Mouse (Mus musculus) hematopoietic stem cell, adult 5-6 weeks (primary cell): ENCODE results near the gene Fam213b. TPM values are rescaled to one million over a fixed set of nuclear protein-coding genes. Genes with fewer than 3 reads are reported as not detected.

Experiments used
- ATAC-seq, 2 experiments: fragments of 125-278 bp in 1 of 2; replicated peaks in 1 of 2; 2 replicates each; pipeline ENCODE4 v1.8.0; 2016 to 2017; ENCODE audit warnings: inconsistent platforms in 2 of 2, mild to moderate bottlenecking in 2 of 2, moderate number of reproducible peaks in 2 of 2, low read depth in 1 of 2, moderate TSS enrichment in 1 of 2; ENCODE audit not compliant: low FRiP score in 2 of 2, poor library complexity in 2 of 2, severe bottlenecking in 2 of 2, insufficient read depth in 1 of 2, low TSS enrichment in 1 of 2
- total RNA-seq: library from RNA; stranded (forward); fragments of 172-1452, 232-1000 nt; gene quantifications from 2 replicates; pipeline ENCODE4 v1.2.3, GENCODE M21; 2017

Fam213b gene
- total RNA-seq, 1 experiment from 2014 or later = 2.0 TPM

GRCm38 (mm10) chr4:154927899-154928337 lies 29.0 kb upstream of the Fam213b start:
- peak; percentile 54 to 68 for ATAC-seq

GRCm38 (mm10) chr4:154926969-154927898 lies 28.3 kb upstream of the Fam213b start:
- peak; percentile 14 to 18; a peak in 1 of 4 replicates for ATAC-seq

- ATAC-seq = no peak
Measured at GRCm38 (mm10) chr4:154925413-154925812, 26.5 kb upstream of the Fam213b start.

- ATAC-seq = no peak
Measured at GRCm38 (mm10) chr4:154922931-154923330, 24.0 kb upstream of the Fam213b start.

- no peak for ATAC-seq
Measured at GRCm38 (mm10) chr4:154922291-154922690, 23.4 kb upstream of the Fam213b start.

- ATAC-seq = no peak
Measured at GRCm38 (mm10) chr4:154916662-154917061, 17.7 kb upstream of the Fam213b start.

GRCm38 (mm10) chr4:154915286-154915685 lies 16.4 kb upstream of the Fam213b start:
- ATAC-seq = peak in 1 of 2 experiments; percentile 16; a peak in 1 of 4 replicates

GRCm38 (mm10) chr4:154914707-154915106 lies 15.8 kb upstream of the Fam213b start:
- no peak for ATAC-seq

- ATAC-seq = no peak
Measured at GRCm38 (mm10) chr4:154914252-154914651, 15.3 kb upstream of the Fam213b start.

GRCm38 (mm10) chr4:154913845-154914244 lies 14.9 kb upstream of the Fam213b start:
- ATAC-seq = no peak

- ATAC-seq = no peak; a peak in 1 of 4 replicates
Measured at GRCm38 (mm10) chr4:154911644-154912043, 12.7 kb upstream of the Fam213b start.

- ATAC-seq = peak; percentile 55 to 76; a peak in 3 of 4 replicates
Measured at GRCm38 (mm10) chr4:154910606-154911522, 11.9 kb upstream of the Fam213b start.

GRCm38 (mm10) chr4:154908490-154908889 lies 9.6 kb upstream of the Fam213b start:
- ATAC-seq = peak in 1 of 2 experiments; percentile 82; a peak in 2 of 4 replicates

- ATAC-seq = peak; percentile 48 to 63; a peak in 3 of 4 replicates
Measured at GRCm38 (mm10) chr4:154907833-154908232, 8.9 kb upstream of the Fam213b start.

GRCm38 (mm10) chr4:154904185-154905071 lies 5.5 kb upstream of the Fam213b start:
- peak; percentile 90 to 95 for ATAC-seq

GRCm38 (mm10) chr4:154902371-154902770 lies 3.4 kb upstream of the Fam213b start:
- no peak for ATAC-seq
